Mouse (Mus musculus) natural killer cell, adult 2 months (primary cell): ENCODE results near the gene Dirc2.

ENCODE experiments used
- DNase-seq, 2 experiments: peaks; one replicate each; pipeline ENCODE4 v3.0.0; 2022; ENCODE audit warnings: low spot score in 2 of 2

The Dirc2 gene

DNA sequence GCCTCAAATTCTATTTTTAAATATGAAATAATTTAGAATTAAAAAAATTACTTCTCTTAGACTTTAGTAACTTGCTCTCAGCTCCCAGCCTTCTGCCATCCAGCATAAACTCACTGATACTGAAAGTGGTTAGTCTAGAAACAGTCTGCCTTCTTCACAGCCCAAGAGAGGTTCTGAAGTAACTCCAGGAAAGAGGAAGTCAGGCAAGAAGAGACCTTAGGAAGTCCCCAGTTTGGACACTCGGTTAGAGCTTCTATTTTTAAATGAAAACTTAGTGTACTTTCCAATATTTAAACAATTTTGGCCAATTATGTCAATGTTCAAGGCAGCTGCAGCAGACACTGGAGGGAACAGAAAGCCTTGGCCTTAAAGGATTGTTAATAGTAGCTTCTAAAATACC is 29.6 kb downstream of the Dirc2 start:
- no peak for DNase-seq

DNA sequence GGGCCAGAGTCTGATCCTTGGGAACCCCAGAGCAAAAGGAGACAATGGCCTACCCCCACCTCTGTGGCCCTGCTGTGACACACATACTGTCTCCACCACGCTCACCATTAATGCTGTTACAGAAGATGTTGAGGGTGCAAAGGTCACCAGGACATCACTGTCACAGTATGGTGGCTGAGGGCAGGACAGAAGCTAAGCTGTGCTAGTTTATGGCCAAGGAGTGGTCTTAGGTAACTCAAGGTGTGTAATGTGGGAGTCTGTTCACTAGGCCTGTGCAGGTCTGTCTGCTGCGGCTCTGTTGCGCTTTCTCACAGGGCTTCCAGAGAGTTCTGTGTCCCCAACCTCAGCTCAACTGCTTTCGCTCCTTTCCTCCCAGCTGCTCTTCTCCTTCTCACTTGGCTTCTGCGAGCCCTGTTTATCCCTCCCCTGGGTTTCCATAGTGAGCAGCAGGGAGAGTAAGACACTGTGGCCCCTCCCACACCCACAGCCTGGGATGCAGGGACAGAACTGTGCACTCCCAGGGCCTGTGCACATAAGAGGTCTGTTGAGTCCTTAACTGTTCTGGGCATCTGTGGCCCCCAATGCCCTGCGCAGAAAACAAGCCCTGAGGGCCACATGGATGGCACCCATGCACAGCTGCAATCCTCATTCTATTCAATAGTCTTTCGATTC is 30.9 kb downstream of the Dirc2 start:
- DNase-seq, result no peak

DNA sequence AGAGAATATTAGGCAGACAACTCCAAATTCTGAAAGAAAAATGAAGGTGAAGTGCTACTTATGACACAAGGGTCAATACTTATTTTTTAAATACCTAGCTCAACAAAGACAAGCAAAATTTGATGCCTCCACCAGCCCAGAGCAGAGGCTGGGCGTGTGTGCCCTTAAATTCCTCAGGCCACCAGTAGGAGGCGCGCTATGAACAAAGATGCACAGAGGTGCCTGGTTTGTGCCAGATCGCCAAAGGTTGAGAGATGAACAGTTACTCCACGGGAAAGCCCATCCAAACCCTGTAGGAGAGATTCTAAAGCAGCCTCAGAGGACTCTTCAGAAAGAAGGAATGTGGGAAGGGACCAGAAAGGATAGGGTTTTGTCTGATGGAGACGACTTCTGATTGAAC is 35.1 kb downstream of the Dirc2 start:
- peak; percentile 43 to 64 for DNase-seq

DNA sequence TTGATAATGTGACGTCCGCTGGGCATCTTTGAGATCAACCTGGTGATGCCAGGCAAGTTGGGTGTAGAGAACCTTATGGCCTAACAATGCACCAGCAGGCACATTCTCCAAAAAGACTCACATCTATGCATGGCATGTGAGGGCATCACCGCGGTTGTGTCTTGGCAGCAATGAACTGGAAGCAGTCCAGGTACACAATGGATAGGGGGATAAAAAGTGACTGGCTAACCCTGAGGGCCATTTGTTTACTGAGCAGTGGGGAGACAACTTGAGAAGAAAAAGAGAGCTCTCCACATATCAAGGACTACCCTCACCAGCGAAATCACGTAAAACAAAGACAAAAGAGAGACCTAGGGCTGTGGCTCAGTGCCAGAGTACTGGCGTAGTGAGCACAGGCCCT is 37.1 kb downstream of the Dirc2 start:
- no peak for DNase-seq

DNA sequence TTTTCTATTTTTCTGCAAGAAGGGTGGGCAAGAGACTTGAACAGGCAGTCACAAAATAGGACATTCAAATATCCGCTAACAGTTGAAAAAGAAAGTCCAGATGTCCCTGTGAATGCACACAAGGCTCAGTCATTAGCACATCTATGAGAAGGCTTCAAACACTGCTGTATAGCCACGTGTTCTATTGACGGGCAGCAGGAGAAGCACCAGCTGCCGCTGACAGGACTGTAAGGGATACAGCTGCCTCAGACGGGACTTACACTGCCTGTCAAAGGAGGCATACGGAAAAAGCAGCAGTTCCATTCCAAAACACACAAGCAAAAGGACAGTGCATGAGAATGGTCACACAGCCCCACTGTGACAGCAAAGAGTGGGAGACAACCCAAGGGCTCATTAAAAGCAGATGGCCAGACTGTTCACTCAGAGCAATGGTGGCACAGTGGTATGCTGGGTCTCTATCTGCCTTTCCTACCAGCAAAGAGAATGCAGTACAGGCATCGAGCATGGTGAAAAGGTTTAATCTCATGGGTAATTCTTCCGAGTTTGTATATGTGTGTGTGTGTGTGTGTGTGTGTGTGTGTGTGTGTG is 39.9 kb downstream of the Dirc2 start:
- no peak for DNase-seq

GRCm38 (mm10) chr16:35726601-35727000 is 42.6 kb downstream of the Dirc2 start:
- DNase-seq, result no peak

- DNase-seq, result no peak
Measured at GRCm38 (mm10) chr16:35724561-35724960, 44.6 kb downstream of the Dirc2 start.

DNA sequence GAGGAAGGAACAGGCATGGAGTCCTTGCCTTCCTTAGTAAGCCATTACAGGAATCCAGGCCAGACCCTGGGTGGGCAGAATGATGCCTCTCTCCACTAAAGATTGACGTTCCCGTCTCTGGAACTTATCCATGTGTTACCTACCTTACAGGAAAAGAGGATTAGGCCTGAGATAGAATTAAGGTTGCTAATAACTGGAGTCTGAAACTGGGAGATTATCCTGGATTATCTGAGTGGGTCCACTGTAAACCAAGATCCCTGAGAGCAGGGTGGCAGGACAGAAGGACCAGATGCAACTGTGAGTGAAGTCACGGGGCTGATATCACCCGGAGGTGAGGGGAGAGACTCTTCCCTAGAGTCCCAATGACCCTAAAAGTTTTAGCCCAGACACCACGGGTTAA is 51.4 kb downstream of the Dirc2 start:
- no peak for DNase-seq

DNA sequence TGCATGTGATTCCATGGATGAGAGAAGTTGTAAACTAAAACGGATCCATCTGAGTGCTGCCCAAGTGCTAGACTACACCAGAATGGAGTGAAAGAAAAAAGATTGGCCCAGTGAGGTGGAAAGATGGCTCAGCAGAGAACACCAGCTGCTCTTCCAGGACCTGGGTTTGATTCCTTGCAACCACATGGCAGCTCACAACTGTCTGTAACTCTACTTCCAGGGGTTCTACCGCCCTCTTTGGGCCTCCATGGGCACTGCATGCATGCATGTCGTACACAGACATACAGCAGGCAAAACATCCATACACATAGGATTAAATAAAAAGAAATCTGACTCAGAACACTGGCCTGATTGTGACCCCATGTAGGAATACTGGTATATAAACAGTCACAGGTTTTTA is 52.9 kb downstream of the Dirc2 start:
- no peak for DNase-seq

DNA sequence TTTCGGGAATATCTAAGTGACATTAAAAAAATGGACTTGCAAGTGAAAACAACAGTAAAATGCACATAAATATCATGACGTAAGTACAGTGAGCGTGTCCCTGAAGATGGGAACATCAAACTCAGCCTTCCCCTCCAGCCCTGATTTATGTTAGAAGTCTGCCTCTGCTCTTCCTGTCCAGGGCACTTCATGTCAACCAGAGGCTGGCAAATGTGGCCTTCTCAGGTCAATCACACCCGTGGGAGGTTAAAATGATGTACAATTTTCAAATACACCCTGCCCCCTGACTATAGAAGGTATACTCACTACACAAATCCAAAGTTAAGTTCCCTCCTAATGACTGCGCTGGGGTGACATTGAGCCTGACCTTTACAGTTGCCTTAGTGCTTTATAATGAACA is 53.4 kb downstream of the Dirc2 start:
- DNase-seq, result no peak

GRCm38 (mm10) chr16:35715350-35715749 is 53.8 kb downstream of the Dirc2 start:
- no peak for DNase-seq

- no peak for DNase-seq
Measured at GRCm38 (mm10) chr16:35714689-35715088, 54.5 kb downstream of the Dirc2 start.

GRCm38 (mm10) chr16:35713606-35714005 is 55.5 kb downstream of the Dirc2 start:
- no peak for DNase-seq

GRCm38 (mm10) chr16:35711004-35711403 is 58.2 kb downstream of the Dirc2 start:
- no peak for DNase-seq

DNA sequence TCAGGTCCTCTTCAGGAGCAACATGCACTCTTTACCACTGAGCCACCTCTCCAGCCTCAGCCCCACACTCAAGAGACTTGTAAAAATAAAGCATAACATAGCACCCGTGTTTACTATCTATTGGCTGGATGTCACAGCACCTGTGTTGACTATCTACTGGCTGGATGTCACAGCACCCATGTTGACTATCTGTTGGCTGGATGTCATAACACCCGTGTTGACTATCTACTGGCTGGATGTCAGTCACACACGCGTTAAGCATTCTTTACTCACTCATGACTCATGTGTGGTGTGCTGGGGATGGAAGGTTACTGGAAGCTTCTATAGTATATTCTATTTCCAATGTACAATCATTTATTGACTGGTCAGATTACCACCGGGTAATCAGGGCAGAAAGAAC is 62.2 kb downstream of the Dirc2 start:
- no peak for DNase-seq

- no peak for DNase-seq
Measured at GRCm38 (mm10) chr16:35704796-35705195, 64.4 kb downstream of the Dirc2 start.

DNA sequence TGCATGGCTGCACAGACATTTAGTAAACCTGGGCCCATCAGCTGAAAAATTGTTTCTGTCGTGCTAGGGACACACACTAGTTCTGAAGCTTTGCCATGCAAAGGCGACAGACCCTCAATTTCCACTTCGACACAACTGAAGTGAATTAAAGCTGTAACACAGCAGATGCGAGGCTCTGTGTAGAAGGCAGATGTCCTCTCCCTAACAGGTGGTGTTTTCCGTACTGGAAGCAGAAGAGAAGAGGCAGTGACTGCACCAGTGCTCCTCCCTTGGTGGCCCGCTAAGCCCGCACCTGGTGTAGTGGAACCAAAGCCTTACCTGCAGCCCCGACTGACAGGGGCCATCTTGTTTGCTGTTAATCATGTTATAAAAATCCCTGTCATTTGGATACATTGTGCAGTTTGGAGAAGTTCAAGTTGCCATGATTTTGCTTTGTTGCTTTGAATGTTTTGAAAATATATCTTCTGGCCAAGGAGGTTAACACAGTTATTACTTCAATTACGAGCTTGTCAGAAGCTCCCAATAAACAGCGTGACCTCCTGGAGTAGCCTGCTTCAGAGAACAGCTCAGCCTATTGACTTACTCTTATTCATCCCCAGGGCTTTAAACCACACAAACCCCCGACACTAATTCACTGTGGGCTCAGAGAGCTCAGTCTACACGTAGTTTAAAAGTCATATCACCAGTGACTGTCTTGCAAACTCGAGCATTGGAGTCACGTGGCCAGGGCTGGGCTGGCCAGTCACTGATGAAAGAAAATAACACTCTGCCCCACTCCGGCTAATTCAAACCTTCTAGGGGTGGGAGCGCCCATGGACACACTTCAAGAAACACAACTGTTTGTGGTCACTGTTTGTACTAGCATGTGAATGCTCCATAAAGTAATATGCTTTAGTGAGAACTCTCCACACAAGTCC is 65.1 kb downstream of the Dirc2 start:
- no peak for DNase-seq

- DNase-seq, result no peak
Measured at GRCm38 (mm10) chr16:35701823-35702222, 67.3 kb downstream of the Dirc2 start.

- DNase-seq, result peak in 1 of 2 experiments; percentile 5
Measured at GRCm38 (mm10) chr16:35696103-35696502, 73.1 kb downstream of the Dirc2 start.

GRCm38 (mm10) chr16:35694250-35694846 is 74.8 kb downstream of the Dirc2 start:
- DNase-seq, result no peak

DNA sequence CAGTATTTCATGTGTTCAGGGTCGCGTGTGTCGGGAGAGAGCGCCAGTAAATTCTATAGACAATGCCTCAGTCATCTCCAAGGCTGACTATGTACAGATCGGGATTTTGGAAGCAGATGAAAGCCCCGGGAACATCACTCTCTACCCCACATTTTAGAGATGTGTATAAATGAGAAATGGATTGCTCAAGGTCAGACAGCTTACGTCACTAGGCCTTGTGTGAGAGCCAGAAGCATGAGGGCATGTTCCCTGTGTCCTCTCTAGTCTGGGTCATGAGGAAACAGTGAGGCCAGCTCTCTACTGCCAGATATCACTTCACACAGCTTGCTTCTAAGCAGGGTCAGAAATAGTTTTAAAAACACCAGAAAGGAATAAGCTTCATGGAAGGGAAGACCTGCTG is 77.5 kb downstream of the Dirc2 start:
- DNase-seq, result no peak

- DNase-seq, result no peak
Measured at GRCm38 (mm10) chr16:35686491-35686890, 82.7 kb downstream of the Dirc2 start.
